Mouse (Mus musculus) heart, adult 2 months (tissue): ENCODE measurements around the gene Elfn2. TPM values are rescaled to one million over a fixed set of nuclear protein-coding genes. Genes with fewer than 3 reads are reported as not detected.

Experiments used
- DNase-seq, 2 experiments: peaks; one replicate each; pipeline ENCODE4 v3.0.0; 2021
- H3K27ac ChIP-seq: fragments of 200-600 bp; 2 replicates; pipeline ENCODE4 v1.8.1; 2022
- H3K27me3 ChIP-seq: fragments of 200-500 bp; 2 replicates; pipeline ENCODE4 v1.6.1; 2012; ENCODE audit warnings: mild to moderate bottlenecking, low read length, inconsistent platforms, mixed read lengths; ENCODE audit not compliant: control insufficient read depth, insufficient read depth
- H3K36me3 ChIP-seq: fragments of 200-500 bp; 2 replicates; pipeline ENCODE4 v1.6.1; 2012; ENCODE audit warnings: low read length, inconsistent platforms; ENCODE audit not compliant: control insufficient read depth, insufficient read depth
- H3K4me1 ChIP-seq: fragments of 200-500 bp; 2 replicates; pipeline ENCODE4 v1.6.1; 2011; ENCODE audit warnings: low read length; ENCODE audit not compliant: control insufficient read depth, insufficient read depth
- H3K4me3 ChIP-seq: fragments of 200-600 bp; 2 replicates; pipeline ENCODE4 v1.8.1; 2022
- H3K79me2 ChIP-seq: fragments of 200-500 bp; replicated peaks from 2 replicates; pipeline ENCODE4 v1.6.1; 2012; ENCODE audit warnings: mild to moderate bottlenecking, inconsistent platforms, low read length, moderate library complexity, mixed read lengths; ENCODE audit not compliant: control insufficient read depth, insufficient read depth
- H3K9ac ChIP-seq: fragments of 200-500 bp; 2 replicates; pipeline ENCODE4 v1.6.1; 2012; ENCODE audit warnings: low read depth, mild to moderate bottlenecking, control low read depth, inconsistent platforms, low read length, mixed read lengths
- CTCF ChIP-seq: fragments of 200-600 bp; IDR thresholded peaks from 2 replicates; pipeline ENCODE4 v1.8.1; 2022; ENCODE audit warnings: antibody characterized with exemption, mild to moderate bottlenecking, moderate library complexity
- EP300 ChIP-seq: fragments of 200-500 bp; IDR thresholded peaks from 2 replicates; pipeline ENCODE4 v1.6.1; 2011; ENCODE audit warnings: low read depth, low read length, control low read depth; ENCODE audit not compliant: insufficient read depth
- POLR2A ChIP-seq: fragments of 200-500 bp; IDR thresholded peaks from 2 replicates; pipeline ENCODE4 v1.6.1; 2011; ENCODE audit warnings: mild to moderate bottlenecking, low read depth, low read length, control low read depth; ENCODE audit not compliant: insufficient read depth
- WGBS: fragments of 180-500 bp; shearing (Covaris S2); methylation state at CpG from one replicate; pipeline ENCODE4 v1.1.7; 2018; 5-methylcytosine and 5-hydroxymethylcytosine counted together
- intact Hi-C: fragments of 180-260 bp; cut with DNase I; formaldehyde crosslinking; loops from one replicate; pipeline ENCODE4 v1.15.1; 2025
- polyA plus RNA-seq: library from polyadenylated mRNA; depleted of rRNA; stranded (reverse); fragments of >200 nt; gene quantifications from 2 replicates; pipeline ENCODE4 v1.2.3, GENCODE M21; 2012
- total RNA-seq, 2 experiments: library from RNA; stranded (reverse); gene quantifications; 2 replicates each; pipeline ENCODE4 v1.2.3; 2021

Elfn2 gene
- total and polyA plus RNA-seq, 3 experiments = 0.16 to 3.4 (median 1.3) TPM

DNA sequence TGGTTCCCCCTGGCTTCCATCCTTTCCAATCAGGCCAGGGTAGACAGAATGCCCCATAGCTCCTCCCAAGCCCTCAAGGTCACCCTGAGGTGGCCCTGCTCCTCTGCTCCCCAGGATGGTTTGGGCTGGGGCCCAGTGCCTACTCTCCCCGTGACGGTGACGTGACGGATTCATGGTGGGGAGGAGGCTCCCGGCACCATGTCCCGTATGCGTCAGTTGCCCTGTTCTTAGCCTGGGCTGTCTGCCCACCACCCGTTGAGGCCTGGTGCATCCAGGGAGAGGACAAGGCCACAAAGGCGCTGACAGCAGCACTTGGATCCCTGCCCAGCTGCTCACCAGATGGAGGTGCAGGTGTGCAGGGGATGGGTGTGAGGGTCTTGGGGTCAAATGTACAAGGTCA, 41.6 kb downstream of the Elfn2 start:
- DNase-seq = peak; percentile 57 to 75

DNA sequence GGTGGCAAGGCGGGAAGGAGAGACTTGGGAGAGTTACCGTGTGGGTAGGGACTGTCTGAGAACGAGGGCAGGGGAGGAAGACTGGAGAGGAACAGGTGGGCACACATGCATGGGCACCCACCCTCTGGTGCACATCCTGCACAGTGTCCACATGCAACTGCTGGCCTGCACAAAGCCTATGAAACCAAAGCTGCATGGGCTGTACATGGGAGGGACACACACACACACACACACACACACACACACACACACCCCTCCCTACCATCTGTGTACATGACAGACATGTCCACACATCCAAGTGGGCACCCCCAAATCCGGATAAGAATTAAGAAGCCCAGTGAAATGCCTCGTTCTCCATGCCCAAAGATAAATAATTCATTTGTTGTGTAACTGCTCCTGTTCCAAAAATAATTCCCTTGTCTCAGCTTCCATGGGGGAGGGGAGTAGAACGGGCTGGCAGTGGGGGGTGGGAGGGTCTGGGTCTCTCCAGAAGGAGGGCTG, 43.6 kb downstream of the Elfn2 start:
- H3K9ac ChIP-seq = no peak overlapping the region; the same call in 1 of the 2 replicates
- H3K27ac ChIP-seq = no peak overlapping the region; the same call in 1 of the 2 replicates
- intact Hi-C loops = no loop called here
- peaks cover 7% of the 10 kb centered on the region for H3K4me1 ChIP-seq
- no peaks in the 10 kb centered on the region for H3K36me3 ChIP-seq
- TF ChIP-seq CTCF (no peak), EP300 (no peak), POLR2A (no peak)
- no peaks in the 10 kb centered on the region for H3K79me2 ChIP-seq
- peaks cover 10% of the 10 kb centered on the region for H3K27me3 ChIP-seq
- WGBS = 45% methylated on average over 6 of the region's 6 CpGs
- no peak for DNase-seq
- no peak overlapping the region for H3K4me3 ChIP-seq

More for the DNA sequence above, 41.6 kb downstream of the Elfn2 start:
- 46% methylated on average over 9 of the region's 9 CpGs for WGBS
- H3K4me3 ChIP-seq = no peak overlapping the region
- no peak overlapping the region for H3K9ac ChIP-seq
- peaks cover 9% of the 10 kb centered on the region for H3K27me3 ChIP-seq
- no peaks in the 10 kb centered on the region for H3K36me3 ChIP-seq
- peaks cover 7% of the 10 kb centered on the region for H3K4me1 ChIP-seq
- intact Hi-C loops = no loop called here
- TF ChIP-seq POLR2A (no peak), EP300 (no peak), CTCF (no peak)
- no peak overlapping the region for H3K27ac ChIP-seq
- H3K79me2 ChIP-seq = no peaks in the 10 kb centered on the region

- WGBS = 87% methylated on average over 19 of the region's 19 CpGs
- no peak overlapping the region for H3K27ac ChIP-seq
Measured at GRCm38 (mm10) chr15:78673436-78673835, 45.1 kb downstream of the Elfn2 start.

DNA sequence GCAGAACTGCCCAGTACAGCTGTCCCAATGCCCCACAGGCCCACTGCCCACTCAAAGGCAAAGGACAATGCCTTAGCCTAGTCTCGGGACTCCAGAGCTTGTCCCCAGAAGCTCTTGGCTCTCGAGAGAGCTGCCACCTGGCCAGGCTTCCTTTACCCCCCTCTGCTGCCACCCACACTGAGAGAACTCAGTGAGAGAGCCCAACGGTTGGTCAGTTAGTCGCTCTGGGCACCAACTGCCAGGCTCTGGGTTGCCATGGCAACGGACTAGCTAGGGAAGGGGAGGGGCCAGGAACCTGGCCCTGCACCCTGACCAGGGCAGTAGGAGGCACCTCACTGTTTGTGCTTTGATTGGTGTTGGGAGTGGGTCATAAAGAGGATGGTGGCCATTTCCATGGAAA, 48.2 kb downstream of the Elfn2 start:
- Histone ChIP-seq H3K4me1 (peaks cover 3% of the 10 kb centered on the region), H3K9ac (no peak overlapping the region), H3K4me3 (no peak overlapping the region), H3K27me3 (peaks cover 10% of the 10 kb centered on the region), H3K36me3 (no peaks in the 10 kb centered on the region), H3K79me2 (no peaks in the 10 kb centered on the region), H3K27ac (no peak overlapping the region)
- 34% methylated on average over 5 of the region's 5 CpGs for WGBS
- DNase-seq = no peak
- TF ChIP-seq EP300 (no peak), CTCF (no peak), POLR2A (no peak)
- intact Hi-C loops = no loop called here

More at GRCm38 (mm10) chr15:78673436-78673835, 45.1 kb downstream of the Elfn2 start:
- Histone ChIP-seq H3K4me1 (peaks cover 7% of the 10 kb centered on the region), H3K4me3 (no peak overlapping the region), H3K9ac (no peak overlapping the region), H3K36me3 (no peaks in the 10 kb centered on the region), H3K27me3 (peaks cover 10% of the 10 kb centered on the region), H3K79me2 (no peaks in the 10 kb centered on the region)
- no peak for TF ChIP-seq EP300
- no peak for DNase-seq
- intact Hi-C loops = no loop called here

DNA sequence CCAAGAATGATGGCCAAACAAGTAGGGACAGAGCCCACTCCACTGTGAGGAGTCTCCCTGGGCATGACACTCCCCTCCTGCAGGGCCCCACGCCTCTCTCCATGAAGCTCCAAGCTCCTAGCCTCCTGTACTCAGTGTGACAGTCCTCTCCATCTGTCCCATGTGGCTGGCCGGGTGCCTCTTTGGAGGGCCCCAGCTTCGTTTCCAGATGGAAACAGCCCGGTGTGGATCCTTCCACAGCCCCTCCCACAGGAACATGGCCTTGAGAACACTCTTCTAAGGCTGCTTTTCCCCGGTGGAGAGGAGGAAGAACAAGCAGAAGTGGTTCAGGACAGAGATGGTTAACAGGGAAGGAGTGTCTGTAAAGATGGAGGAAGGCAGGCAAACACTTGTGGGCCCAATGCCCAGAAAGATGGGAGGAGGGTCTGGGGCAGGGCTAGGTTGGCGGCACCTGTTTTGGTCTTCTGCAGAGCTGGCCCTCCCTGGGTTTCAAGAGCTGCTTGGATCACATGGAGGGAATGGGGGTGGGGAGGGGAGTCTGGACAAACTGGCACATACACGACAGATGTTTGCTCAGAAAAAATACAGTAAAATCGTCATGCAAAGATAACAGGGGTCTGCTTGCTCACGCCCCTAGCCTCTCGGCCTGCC, 49.2 kb downstream of the Elfn2 start:
- Histone ChIP-seq H3K4me3 (no peak overlapping the region), H3K27ac (no peak overlapping the region), H3K36me3 (no peaks in the 10 kb centered on the region), H3K9ac (no peak overlapping the region), H3K4me1 (no peaks in the 10 kb centered on the region), H3K27me3 (peaks cover 10% of the 10 kb centered on the region), H3K79me2 (no peaks in the 10 kb centered on the region)
- TF ChIP-seq CTCF = no peak
- no peak for TF ChIP-seq POLR2A
- no peak for TF ChIP-seq EP300
- intact Hi-C loops = no loop called here
- DNase-seq = no peak
- 48% methylated on average over 10 of the region's 10 CpGs for WGBS

DNA sequence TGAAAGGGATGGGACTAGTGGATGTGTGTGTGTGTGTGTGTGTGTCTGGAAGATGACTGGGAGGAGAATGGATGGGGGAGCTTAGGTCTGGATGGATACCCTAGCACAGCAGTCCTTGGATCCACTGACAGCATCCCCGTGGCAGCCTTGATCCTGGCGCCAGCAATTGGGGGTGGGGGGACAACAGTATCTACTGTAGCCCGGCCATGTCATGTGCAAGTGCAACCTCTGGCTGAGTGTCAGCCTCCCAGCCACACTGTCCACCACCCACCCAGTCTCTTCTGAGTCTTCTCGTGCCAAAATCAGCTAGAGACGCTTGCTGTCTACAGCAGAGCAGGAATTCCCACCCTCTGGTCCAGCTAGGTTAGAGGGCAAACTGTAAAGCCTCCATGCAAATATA, 54.3 kb downstream of the Elfn2 start:
- intact Hi-C loops = no loop called here
- Histone ChIP-seq H3K9ac (no peak overlapping the region), H3K27ac (no peak overlapping the region), H3K36me3 (no peaks in the 10 kb centered on the region), H3K79me2 (no peaks in the 10 kb centered on the region), H3K4me1 (no peaks in the 10 kb centered on the region), H3K4me3 (no peak overlapping the region), H3K27me3 (no peaks in the 10 kb centered on the region)
- 29% methylated on average over 5 of the region's 5 CpGs for WGBS
- DNase-seq = no peak
- TF ChIP-seq EP300 (no peak), CTCF (no peak), POLR2A (no peak)
